ENCODE assay signal across 14 mouse cellular contexts in the genomic region with DNA sequence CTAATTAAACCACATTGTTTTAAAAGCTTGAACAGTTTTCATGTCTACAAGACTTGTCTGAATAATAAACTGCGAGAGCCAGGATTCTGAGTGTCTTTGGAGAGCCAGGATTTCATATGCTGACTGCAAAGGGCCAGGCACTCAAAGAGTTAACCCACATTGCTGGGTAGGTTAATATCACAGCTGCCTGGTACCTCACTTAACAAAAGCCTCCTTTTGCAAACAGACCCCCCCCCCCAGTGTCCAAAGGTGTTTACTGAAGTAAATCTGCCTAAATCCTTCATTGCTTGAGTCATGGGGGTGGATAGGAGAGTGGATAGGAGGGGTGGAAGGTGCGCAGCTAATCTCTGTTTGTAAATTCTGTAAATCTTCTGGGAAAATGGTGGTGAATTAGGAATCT. TPM values are rescaled to one million over a fixed set of nuclear protein-coding genes. Genes with fewer than 3 reads are reported as not detected.
DNase-seq lines count a peak whose midpoint lies in the region; ATAC-seq and TF ChIP-seq lines count a peak whose summit lies in the region.
"Had no signal": no experiment of that assay in that cellular context is flagged by ENCODE, and none has a peak within 500 bp of the region (broad histone marks: within the 10 kb centered on the region; RNA-seq: fewer than 3 reads in every experiment).

No protein-coding gene starts in this region.

- TF ChIP-seq POLR2A in CH12.LX (IDR thresholded peaks at IDR 0.05; ENCODE audit: low read depth, low read length), result no peak

- in situ Hi-C loops in CH12.LX (cut with MboI; ENCODE audit: low pct_ligation_motif_present, low pct_unique_long_range_greater_than_20kb, low sequenced_read_pairs), result loop anchor here (10.0 to 25.0 kb wide), 3 partner anchors 177 to 1336 kb away; partner anchors contain the start of gene Gtdc1

- no peaks in the 10 kb centered on the region for H3K27me3 ChIP-seq in CH12.LX (replicated peaks)
- 0 out of 2 replicates have a peak, but pooled peaks cover 6% of the 10 kb centered on the region for H3K27me3 ChIP-seq in liver, embryonic 12.5 days (replicated peaks)

- H3K79me2 ChIP-seq in CH12.LX (replicated peaks; ENCODE audit: control insufficient read depth, extremely low read depth, insufficient read depth, poor library complexity, severe bottlenecking), result peaks cover 91% of the 10 kb centered on the region

- peak overlapping the region; percentile 64 for H3K4me2 ChIP-seq in CH12.LX (ENCODE audit: insufficient read depth, low read depth, poor library complexity, severe bottlenecking)
- H3K4me2 ChIP-seq in liver, embryonic 12.5 days, result peak overlapping the region; percentile 59

- no peak for TF ChIP-seq RAD21 in CH12.LX (IDR thresholded peaks at IDR 0.05; ENCODE audit: low read depth, low read length)

- H3K9me3 ChIP-seq in CH12.LX (replicated peaks; ENCODE audit: low read length), result no peaks in the 10 kb centered on the region
- H3K9me3 ChIP-seq in liver, embryonic 12.5 days (replicated peaks), result no peaks in the 10 kb centered on the region
- H3K9me3 ChIP-seq: G1E had no signal

- intact Hi-C loops in left cerebral cortex, adult 2 months (cut with DNase I), result loop anchor here (5.0 to 10.0 kb wide), 4 partner anchors 47 to 1117 kb away; no protein-coding TSS in a partner anchor

- TF ChIP-seq EP300 in CH12.LX (IDR thresholded peaks at IDR 0.05; ENCODE audit: low read length), result no peak

- peaks cover 10 to 15% of the 10 kb centered on the region in 2 experiments for H3K36me3 ChIP-seq in CH12.LX (replicated peaks in 1 of 2; ENCODE audit: control insufficient read depth in 1 of 2, insufficient read depth in 1 of 2, low read length in 1 of 2)
- H3K36me3 ChIP-seq in liver, embryonic 12.5 days, result peaks cover 40% of the 10 kb centered on the region

- peak; percentile 63 for DNase-seq in heart, adult 11 months
- no peak for DNase-seq in heart, adult 8-10 months (ENCODE audit: low spot score)
- DNase-seq in left cerebral cortex, adult 2 months (ENCODE audit: extremely low spot score in 1 of 2, low spot score in 2 of 2), result no peak
- no peak for DNase-seq in left cerebral cortex, adult 18-20 months (ENCODE audit: low spot score in 2 of 2)
- no peak for DNase-seq in CH12.LX (ENCODE audit: extremely low read depth)
- DNase-seq in yolk sac, embryonic 10.5 days (ENCODE audit: low spot score), result no peak
- DNase-seq: cerebellum, adult 9-10 months; heart, adult 18-20 months; kidney, postnatal 4 days; lung, postnatal 14 days; thymus, postnatal 36 days had no signal

- no peak for ATAC-seq in liver, embryonic 12.5 days
- no peak for ATAC-seq in CD4-positive, CD25-positive, alpha-beta regulatory T cell, adult 4 months

- peaks cover 6 to 66% of the 10 kb centered on the region in 2 experiments; a peak in 3 of 4 replicates for H3K4me1 ChIP-seq in CH12.LX (ENCODE audit: control insufficient read depth in 1 of 2, insufficient read depth in 2 of 2)
- peaks cover 94% of the 10 kb centered on the region for H3K4me1 ChIP-seq in liver, embryonic 12.5 days

- dilution Hi-C loops in CH12.LX (cut with MboI; ENCODE audit: extremely low pct_ligation_motif_present, extremely low pct_unique_long_range_greater_than_20kb, low sequenced_read_pairs), result no loop called here

- no peak overlapping the region for H3K4me3 ChIP-seq in left cerebral cortex, adult 2 months
- H3K4me3 ChIP-seq in CH12.LX (replicated peaks in 1 of 3; ENCODE audit: low read depth in 2 of 3, low read length in 2 of 3, poor library complexity in 1 of 3), result no peak overlapping the region
- H3K4me3 ChIP-seq in liver, embryonic 12.5 days, result no peak overlapping the region

- no peak for TF ChIP-seq CTCF in left cerebral cortex, adult 2 months (IDR thresholded peaks at IDR 0.05)
- no peak for TF ChIP-seq CTCF in CH12.LX (conservative IDR thresholded peaks at IDR 0.05 in 1 of 2, IDR thresholded peaks at IDR 0.05 in 1 of 2; ENCODE audit: low read depth in 2 of 2, low read length in 2 of 2)

- H3K9ac ChIP-seq in CH12.LX (ENCODE audit: insufficient read depth, low read depth), result no peak overlapping the region; the same call in 1 of the 2 replicates
- peak overlapping the region; percentile 10; the same call in 1 of the 2 replicates for H3K9ac ChIP-seq in liver, embryonic 12.5 days

- H3K27ac ChIP-seq in left cerebral cortex, adult 2 months, result peak overlapping the region; percentile 83
- no peak overlapping the region for H3K27ac ChIP-seq in CH12.LX (ENCODE audit: insufficient read depth, low read depth)
- peak overlapping the region; percentile 74 for H3K27ac ChIP-seq in liver, embryonic 12.5 days

- 70% methylated on average over 2 of the region's 2 CpGs for WGBS in liver, embryonic 12.5 days (ENCODE audit: insufficient replicate concordance)

TF ChIP-seq in CH12.LX, 34 proteins besides CTCF, POLR2A, EP300 and RAD21:
- TF ChIP-seq CHD1 (IDR thresholded peaks at IDR 0.05; ENCODE audit: low read depth, low read length) (no peak), TBP (conservative IDR thresholded peaks at IDR 0.05; ENCODE audit: low read depth, low read length) (no peak), SIN3A (IDR thresholded peaks at IDR 0.05; ENCODE audit: low read length) (no peak), HCFC1 (IDR thresholded peaks at IDR 0.05; ENCODE audit: low read depth, low read length) (no peak), ELF1 (IDR thresholded peaks at IDR 0.05; ENCODE audit: low read depth, low read length) (no peak), MAFK (IDR thresholded peaks at IDR 0.05; ENCODE audit: insufficient replicate concordance, low read length) (no peak), POLR2AphosphoS2 (IDR thresholded peaks at IDR 0.05; ENCODE audit: low read depth, low read length) (no peak), E2F4 (IDR thresholded peaks at IDR 0.05; ENCODE audit: insufficient replicate concordance, low read depth, low read length) (no peak), ETS1 (conservative IDR thresholded peaks at IDR 0.05; ENCODE audit: low read depth, low read length) (no peak), USF2 (conservative IDR thresholded peaks at IDR 0.05; ENCODE audit: low read depth, low read length) (no peak), BHLHE40 (IDR thresholded peaks at IDR 0.05; ENCODE audit: low read depth, low read length) (no peak)

RNA-seq across cellular contexts. Expression of gene Zeb2, which starts 15.6 kb away (rescaled TPM):
- 10 to 100 TPM; 41.1 to 54.9 (median 50.8) TPM for total RNA-seq in heart, adult 8-10 months (2022)
- 100 to 1,000 TPM; 156 to 181 TPM for total RNA-seq in left cerebral cortex, adult 2 months (2021)
- total RNA-seq in left cerebral cortex, adult 18-20 months (2021), result 100 to 1,000 TPM; 141 to 180 TPM
- total RNA-seq in CH12.LX (2012; rRNA removed), result 20.6 and 25.8 TPM in 2 replicates
- total RNA-seq in CH12.LX (2014; rRNA removed), result 12.9 and 13.2 TPM in 2 replicates
- polyA plus RNA-seq in CH12.LX (2012; ENCODE audit: insufficient read length, low read depth), result 20.8 and 21.1 TPM in 2 replicates
- polyA plus RNA-seq in liver, embryonic 12.5 days (2016; fragmentation: Nextera tagmentation; extraction: Ambion mirVana), result 22.1 and 24.3 TPM in 2 replicates
- 1 to 10 TPM in 1 of 2 experiments, under 1 TPM in 1; 0.71 to 2.3 TPM for polyA plus RNA-seq in CD4-positive, CD25-positive, alpha-beta regulatory T cell, adult 4 months (2017; shearing (Covaris generic))
